ENCODE assay signal across 13 mouse cellular contexts in genomic region chr5:111069503-111069902, GRCm38 (mm10).
"Had no signal": no experiment of that assay in that cellular context is flagged by ENCODE, and none has a peak within 500 bp of the region (broad histone marks: within the 10 kb centered on the region; RNA-seq: fewer than 3 reads in every experiment).

No protein-coding gene starts in this region.

- H3K4me2 ChIP-seq: limb, embryonic 12.5 days; liver, embryonic 13.5 days; neural tube, embryonic 12.5 days had no signal

- H3K9ac ChIP-seq: limb, embryonic 12.5 days; liver, embryonic 13.5 days; liver, postnatal 0 days; neural tube, embryonic 12.5 days had no signal

- H3K9me3 ChIP-seq: limb, embryonic 12.5 days; liver, embryonic 13.5 days; neural tube, embryonic 12.5 days had no signal

- H3K27ac ChIP-seq: limb, embryonic 12.5 days; liver, embryonic 13.5 days; midbrain, embryonic 10.5 days; neural tube, embryonic 12.5 days; stomach, postnatal 0 days had no signal

- H3K36me3 ChIP-seq: limb, embryonic 12.5 days; liver, embryonic 13.5 days; midbrain, embryonic 10.5 days; neural tube, embryonic 12.5 days had no signal

- H3K4me3 ChIP-seq: limb, embryonic 12.5 days; liver, embryonic 13.5 days; midbrain, embryonic 10.5 days; neural tube, embryonic 12.5 days had no signal

- ATAC-seq: liver, postnatal 0 days had no signal

- DNase-seq: kidney, adult 8-10 months; kidney, postnatal 25 days; liver; liver, embryonic 13.5 days; liver, postnatal 0 days; midbrain, embryonic 14.5 days; right cerebral cortex, adult 18-20 months; right cerebral cortex, postnatal 25 days; thymus, postnatal 14 days had no signal

- H3K27me3 ChIP-seq: limb, embryonic 12.5 days; liver, embryonic 13.5 days; neural tube, embryonic 12.5 days had no signal
